Mouse (Mus musculus): Measurements from ENCODE around the gene Ncf2.

The Ncf2 gene

GRCm38 (mm10) chr1:152796683-152797263, 3.2 kb upstream of the Ncf2 start:
- no peak for DNase-seq (ENCODE audit: low spot score in 2 of 2)

GRCm38 (mm10) chr1:152798125-152798524, 1.9 kb upstream of the Ncf2 start:
- DNase-seq (ENCODE audit: low spot score in 2 of 2), result no peak

GRCm38 (mm10) chr1:152800633-152801176, 711 bp downstream of the Ncf2 start:
- DNase-seq (ENCODE audit: low spot score in 2 of 2), result no peak

- no peak for DNase-seq (ENCODE audit: low spot score in 2 of 2)
These were observed 4.9 kb downstream of the Ncf2 start for GRCm38 (mm10) chr1:152804907-152805306.

- no peak for DNase-seq (ENCODE audit: low spot score in 2 of 2)
These were observed 7.8 kb downstream of the Ncf2 start for GRCm38 (mm10) chr1:152807619-152808391.

GRCm38 (mm10) chr1:152808392-152808680, 8.3 kb downstream of the Ncf2 start:
- DNase-seq (ENCODE audit: low spot score in 2 of 2), result no peak

- no peak for DNase-seq (ENCODE audit: low spot score in 2 of 2)
These were observed 9.7 kb downstream of the Ncf2 start for GRCm38 (mm10) chr1:152809541-152810252.

- no peak for DNase-seq (ENCODE audit: low spot score in 2 of 2)
These were observed 10.8 kb downstream of the Ncf2 start for GRCm38 (mm10) chr1:152810533-152811439.

GRCm38 (mm10) chr1:152815265-152815701, 15.3 kb downstream of the Ncf2 start:
- peak in 1 of 2 experiments; percentile 36 for DNase-seq (ENCODE audit: low spot score in 2 of 2)

- no peak for DNase-seq (ENCODE audit: low spot score in 2 of 2)
These were observed 17.2 kb downstream of the Ncf2 start for GRCm38 (mm10) chr1:152817027-152817769.

- DNase-seq (ENCODE audit: low spot score in 2 of 2), result peak in 1 of 2 experiments; percentile 40
These were observed 17.8 kb downstream of the Ncf2 start for GRCm38 (mm10) chr1:152817794-152818193.

- DNase-seq (ENCODE audit: low spot score in 2 of 2), result no peak
These were observed 19.6 kb downstream of the Ncf2 start for GRCm38 (mm10) chr1:152819558-152819957.

- no peak for DNase-seq (ENCODE audit: low spot score in 2 of 2)
These were observed 21.1 kb downstream of the Ncf2 start for GRCm38 (mm10) chr1:152820911-152821695.

GRCm38 (mm10) chr1:152821746-152822145, 21.8 kb downstream of the Ncf2 start:
- DNase-seq (ENCODE audit: low spot score in 2 of 2), result no peak

GRCm38 (mm10) chr1:152824206-152824605, 24.2 kb downstream of the Ncf2 start:
- no peak for DNase-seq (ENCODE audit: low spot score in 2 of 2)

GRCm38 (mm10) chr1:152826446-152826845, 26.5 kb downstream of the Ncf2 start:
- DNase-seq (ENCODE audit: low spot score in 2 of 2), result no peak

GRCm38 (mm10) chr1:152828168-152828567, 28.2 kb downstream of the Ncf2 start:
- DNase-seq (ENCODE audit: low spot score in 2 of 2), result no peak

GRCm38 (mm10) chr1:152828637-152829355, 28.8 kb downstream of the Ncf2 start:
- no peak for DNase-seq (ENCODE audit: low spot score in 2 of 2)

- DNase-seq (ENCODE audit: low spot score in 2 of 2), result no peak
These were observed 30.1 kb downstream of the Ncf2 start for GRCm38 (mm10) chr1:152830054-152830453.

Data from frontal cortex, postnatal 36 days (tissue).